Mouse (Mus musculus) heart, adult 2 months (tissue): ENCODE measurements around the gene Tmppe.

Experiments
- CTCF ChIP-seq: fragments of 200-600 bp; IDR thresholded peaks from 2 replicates; pipeline ENCODE4 v1.8.1; 2022; ENCODE audit warnings: antibody characterized with exemption, mild to moderate bottlenecking, moderate library complexity
- EP300 ChIP-seq: fragments of 200-500 bp; IDR thresholded peaks from 2 replicates; pipeline ENCODE4 v1.6.1; 2011; ENCODE audit warnings: low read depth, low read length, control low read depth; ENCODE audit not compliant: insufficient read depth
- POLR2A ChIP-seq: fragments of 200-500 bp; IDR thresholded peaks from 2 replicates; pipeline ENCODE4 v1.6.1; 2011; ENCODE audit warnings: mild to moderate bottlenecking, low read depth, low read length, control low read depth; ENCODE audit not compliant: insufficient read depth

DNA sequence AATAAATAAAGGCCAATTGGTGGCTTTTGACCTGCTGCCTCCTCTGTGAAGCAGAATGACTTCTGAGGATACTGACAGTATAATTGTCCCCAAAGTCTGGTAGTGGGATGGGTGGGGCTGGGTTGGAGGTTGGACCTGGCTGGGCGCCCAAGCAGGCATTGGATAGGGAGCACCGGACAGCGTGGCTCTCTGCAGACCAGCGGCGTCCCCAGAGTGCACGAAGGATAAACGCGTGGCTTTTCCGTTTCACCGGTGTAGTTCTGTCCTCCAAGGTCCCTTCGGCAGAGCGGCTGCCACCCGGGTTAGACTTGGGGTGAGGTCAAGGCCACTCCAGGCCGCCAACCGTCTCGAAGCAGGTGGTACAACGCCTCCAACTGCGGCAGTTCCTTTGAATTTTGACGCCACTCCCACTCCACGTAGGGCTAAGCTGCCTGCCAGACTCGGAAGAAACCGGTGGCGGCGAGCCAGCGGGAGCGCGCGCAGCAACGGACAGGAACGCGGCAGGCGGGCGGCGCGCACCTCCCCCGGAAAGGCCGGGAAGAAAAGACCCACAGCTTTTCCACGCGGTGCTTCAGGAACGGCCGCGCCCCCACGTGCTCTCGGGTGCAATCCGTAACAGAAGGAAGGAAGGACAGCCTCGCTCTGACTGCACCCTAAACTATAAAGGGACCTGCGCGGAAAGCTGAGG, 33.0 kb upstream of the Tmppe start:
- TF ChIP-seq POLR2A (no peak), CTCF (no peak), EP300 (no peak)
